Mouse (Mus musculus): ENCODE results near the gene Gsdma.
"Not testable (repeated sequence)": the region's sequence is repeated elsewhere in the genome, so short reads cannot be mapped to it uniquely, and the experiment has no call there.

GRCm38 (mm10) chr11:98635312-98635970, 28.7 kb upstream of the Gsdma start:
- TF ChIP-seq GATA1 (IDR thresholded peaks at IDR 0.05; ENCODE audit: borderline replicate concordance, low read length); FLI1 (IDR thresholded peaks at IDR 0.05; ENCODE audit: low read length): not testable (repeated sequence)

Data from megakaryocyte, embryonic 14.5 days (primary cell).